Mouse (Mus musculus) forelimb bud, embryonic 11.5 days (tissue): ENCODE measurements at regions not wholly inside any gene's neighbourhood (a gene's known extent, or its start where the extent isn't known, plus 50 kb on each side); places are given as distances from the start of the nearest gene placed in this dataset.

Experiments used
- DNase-seq: peaks from one replicate; pipeline ENCODE4 v3.0.0-alpha.2; 2012; ENCODE audit warnings: low read depth, low spot score

GRCm38 (mm10) chr10:67439042-67439635 is 96.1 kb upstream of the Egr2 start:
- no peak for DNase-seq

GRCm38 (mm10) chr10:67439844-67440243 is 95.4 kb upstream of the Egr2 start:
- no peak for DNase-seq

GRCm38 (mm10) chr10:67441243-67441642 is 94.0 kb upstream of the Egr2 start:
- DNase-seq, result no peak

- no peak for DNase-seq
Observed at GRCm38 (mm10) chr10:67448875-67449274, 86.4 kb upstream of the Egr2 start.

GRCm38 (mm10) chr10:67454149-67454548 is 81.1 kb upstream of the Egr2 start:
- DNase-seq, result no peak

DNA sequence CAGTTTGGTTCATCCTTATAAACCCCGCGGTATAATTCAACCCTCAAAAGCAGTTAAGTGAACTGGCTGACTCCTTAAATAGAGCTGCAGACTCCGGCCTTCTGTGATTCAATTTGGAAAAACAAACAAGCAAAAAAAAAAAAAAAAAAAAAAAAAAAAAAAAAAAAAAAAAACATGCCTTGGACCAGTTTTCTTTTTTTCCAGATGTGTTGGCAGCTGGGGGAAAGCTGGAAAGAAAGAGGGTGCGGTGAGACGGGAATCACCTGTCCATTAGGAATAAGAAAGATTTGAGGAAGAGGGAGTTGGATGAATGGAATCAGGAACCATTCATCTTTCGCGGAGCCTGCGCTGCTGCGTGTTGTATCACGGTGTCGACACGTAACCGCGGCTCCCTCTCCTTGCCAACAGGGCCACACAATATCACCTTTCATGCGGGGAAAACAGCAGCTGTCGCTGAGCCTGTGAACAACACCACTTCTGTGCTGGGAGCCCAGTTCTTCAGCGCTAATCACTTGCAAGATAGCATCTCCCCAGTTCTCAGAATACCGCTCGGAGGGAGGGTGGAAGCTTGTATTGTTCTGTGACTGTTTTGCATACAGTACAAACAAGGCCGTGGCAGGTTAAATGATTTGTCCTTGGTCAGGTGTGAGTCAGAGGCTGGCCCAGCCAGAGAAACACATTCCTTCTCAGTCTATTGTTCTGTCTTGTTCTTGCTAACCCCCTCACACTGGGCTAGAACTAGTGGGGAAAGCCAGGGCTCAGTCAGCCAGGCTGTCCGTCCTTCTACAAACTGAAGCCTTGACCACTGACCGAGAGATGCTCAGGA is 76.6 kb upstream of the Egr2 start:
- DNase-seq, result peak; percentile 54

GRCm38 (mm10) chr10:67461321-67461720 is 74.0 kb upstream of the Egr2 start:
- no peak for DNase-seq

DNA sequence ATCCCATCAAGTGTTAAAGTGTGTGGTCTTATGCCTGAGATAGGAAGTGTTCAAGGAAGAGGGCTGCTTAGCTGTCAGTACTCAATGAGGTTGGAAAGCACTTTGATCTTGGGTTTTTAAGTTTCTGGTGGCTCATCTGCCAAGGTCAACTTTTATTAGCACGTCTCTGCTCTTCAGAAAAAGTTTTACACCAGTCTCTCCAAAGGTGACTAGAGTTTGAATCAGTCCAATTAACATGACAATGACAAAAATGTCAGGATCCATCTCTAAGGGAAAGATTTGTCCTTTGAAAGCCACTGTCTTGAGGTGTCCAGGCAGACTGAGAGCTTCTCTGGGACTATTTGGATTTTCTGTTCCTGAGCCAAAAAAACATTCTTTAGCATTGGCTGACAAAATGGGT is 73.4 kb upstream of the Egr2 start:
- DNase-seq, result no peak

- DNase-seq, result no peak
Observed at GRCm38 (mm10) chr10:67468724-67469123, 66.6 kb upstream of the Egr2 start.

- DNase-seq, result no peak
Observed at GRCm38 (mm10) chr10:67473016-67473415, 62.3 kb upstream of the Egr2 start.

GRCm38 (mm10) chr10:67474336-67474735 is 60.9 kb upstream of the Egr2 start:
- DNase-seq, result no peak

- DNase-seq, result no peak
Observed at GRCm38 (mm10) chr10:67482268-67482667, 53.0 kb upstream of the Egr2 start.

DNA sequence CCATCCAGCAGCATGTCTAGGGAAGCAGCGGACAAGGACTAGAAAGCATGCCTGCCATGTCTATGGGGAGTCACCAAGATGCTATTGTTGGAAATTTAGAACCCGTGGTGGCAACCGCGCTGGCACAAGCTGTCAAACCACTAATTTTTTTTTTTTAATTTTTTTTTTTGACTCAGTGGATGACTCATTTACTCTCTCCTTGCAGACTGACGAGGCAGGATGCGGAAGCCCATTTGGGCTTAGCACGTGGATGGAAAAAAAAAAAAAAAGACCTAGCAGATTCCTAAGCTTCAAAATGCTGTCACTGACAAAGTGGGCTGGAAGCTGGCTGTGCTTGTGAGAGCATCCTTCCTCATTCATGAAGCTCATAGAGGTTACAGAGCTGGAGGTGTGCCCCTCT is 51.9 kb upstream of the Egr2 start:
- DNase-seq, result no peak

- no peak for DNase-seq
Observed at GRCm38 (mm10) chr10:67484091-67484745, 51.1 kb upstream of the Egr2 start.
